Mouse (Mus musculus): ENCODE data around the gene Sco2. TPM values are rescaled to one million over a fixed set of nuclear protein-coding genes. Genes with fewer than 3 reads are reported as not detected.

Gene Sco2
- polyA plus RNA-seq, 1 experiment from 2014 or later = 6.0 TPM

- Histone ChIP-seq H3K9me3 (ENCODE audit: control insufficient read depth, low read length) (no peaks in the 10 kb centered on the region), H3K27ac (ENCODE audit: low read depth, low read length) (no peak overlapping the region), H3K4me1 (ENCODE audit: control insufficient read depth, insufficient read depth, low read length) (no peaks in the 10 kb centered on the region), H3K36me3 (ENCODE audit: control insufficient read depth, insufficient read depth, low read length) (no peaks in the 10 kb centered on the region), H3K4me3 (ENCODE audit: low read depth, low read length) (no peak overlapping the region), H3K9ac (ENCODE audit: low read length) (no peak overlapping the region), H3K4me2 (no peak overlapping the region), H3K27me3 (ENCODE audit: control insufficient read depth, insufficient read depth, low read length) (no peaks in the 10 kb centered on the region)
- WGBS = 92% methylated on average over 4 of the region's 4 CpGs
- DNase-seq (ENCODE audit: low spot score, missing footprints) (no peak), ATAC-seq (ENCODE audit: low FRiP score) (no peak)
These were observed 23.2 kb upstream of the Sco2 start for GRCm38 (mm10) chr15:89396883-89397282.

GRCm38 (mm10) chr15:89390081-89390480 lies 16.4 kb upstream of the Sco2 start:
- H3K27me3 ChIP-seq (ENCODE audit: control insufficient read depth, insufficient read depth, low read length) = no peaks in the 10 kb centered on the region
- no peaks in the 10 kb centered on the region for H3K4me1 ChIP-seq (ENCODE audit: control insufficient read depth, insufficient read depth, low read length)
- no peak overlapping the region for H3K9ac ChIP-seq (ENCODE audit: low read length)
- H3K27ac ChIP-seq (ENCODE audit: low read depth, low read length) = no peak overlapping the region
- no peak overlapping the region for H3K4me3 ChIP-seq (ENCODE audit: low read depth, low read length)
- ATAC-seq (ENCODE audit: low FRiP score) (no peak), DNase-seq (ENCODE audit: low spot score, missing footprints) (no peak)
- H3K9me3 ChIP-seq (ENCODE audit: control insufficient read depth, low read length) = no peaks in the 10 kb centered on the region
- H3K36me3 ChIP-seq (ENCODE audit: control insufficient read depth, insufficient read depth, low read length) = no peaks in the 10 kb centered on the region
- 93% methylated on average over 10 of the region's 10 CpGs for WGBS
- H3K4me2 ChIP-seq = no peak overlapping the region

GRCm38 (mm10) chr15:89387127-89387526 lies 13.5 kb upstream of the Sco2 start:
- DNase-seq (ENCODE audit: low spot score, missing footprints) = no peak
- H3K4me2 ChIP-seq = no peak overlapping the region
- WGBS = 47% methylated on average over 12 of the region's 12 CpGs
- H3K4me3 ChIP-seq (ENCODE audit: low read depth, low read length) = no peak overlapping the region
- no peaks in the 10 kb centered on the region for H3K4me1 ChIP-seq (ENCODE audit: control insufficient read depth, insufficient read depth, low read length)
- H3K36me3 ChIP-seq (ENCODE audit: control insufficient read depth, insufficient read depth, low read length) = no peaks in the 10 kb centered on the region
- no peak overlapping the region for H3K9ac ChIP-seq (ENCODE audit: low read length)
- H3K9me3 ChIP-seq (ENCODE audit: control insufficient read depth, low read length) = no peaks in the 10 kb centered on the region
- H3K27me3 ChIP-seq (ENCODE audit: control insufficient read depth, insufficient read depth, low read length) = no peaks in the 10 kb centered on the region
- no peak overlapping the region for H3K27ac ChIP-seq (ENCODE audit: low read depth, low read length)
- no peak for ATAC-seq (ENCODE audit: low FRiP score)

GRCm38 (mm10) chr15:89384617-89385016 lies 11.0 kb upstream of the Sco2 start, which contains the start of gene Klhdc7b:
TSS of gene Klhdc7b (plus strand) at chr15:89384917.
- ATAC-seq (ENCODE audit: low FRiP score) (no peak), DNase-seq (ENCODE audit: low spot score, missing footprints) (peak; percentile 60)
- no peak within 1 kb of the TSS for H3K9ac ChIP-seq (ENCODE audit: low read length)
- WGBS = 92% methylated on average over 7 of the region's 7 CpGs
- H3K4me1 ChIP-seq (ENCODE audit: control insufficient read depth, insufficient read depth, low read length) = no peaks in the 10 kb centered on the region
- no peaks in the 10 kb centered on the region for H3K36me3 ChIP-seq (ENCODE audit: control insufficient read depth, insufficient read depth, low read length)
- no peak within 1 kb of the TSS for H3K4me2 ChIP-seq
- no peaks in the 10 kb centered on the region for H3K9me3 ChIP-seq (ENCODE audit: control insufficient read depth, low read length)
- H3K27me3 ChIP-seq (ENCODE audit: control insufficient read depth, insufficient read depth, low read length) = peaks cover 7% of the 10 kb centered on the region
- H3K27ac ChIP-seq (ENCODE audit: low read depth, low read length) = no peak within 1 kb of the TSS
- H3K4me3 ChIP-seq (ENCODE audit: low read depth, low read length) = no peak within 1 kb of the TSS

GRCm38 (mm10) chr15:89379429-89379828 lies 5.8 kb upstream of the Sco2 start:
- no peak for DNase-seq (ENCODE audit: low spot score, missing footprints)
- Histone ChIP-seq H3K4me3 (ENCODE audit: low read depth, low read length) (peak overlapping the region; percentile 33; the same call in 1 of the 2 replicates), H3K4me2 (peak overlapping the region; percentile 70), H3K4me1 (ENCODE audit: control insufficient read depth, insufficient read depth, low read length) (peaks cover 13% of the 10 kb centered on the region), H3K9me3 (ENCODE audit: control insufficient read depth, low read length) (no peaks in the 10 kb centered on the region), H3K36me3 (ENCODE audit: control insufficient read depth, insufficient read depth, low read length) (no peaks in the 10 kb centered on the region), H3K27me3 (ENCODE audit: control insufficient read depth, insufficient read depth, low read length) (peaks cover 44% of the 10 kb centered on the region), H3K9ac (ENCODE audit: low read length) (peak overlapping the region; percentile 47), H3K27ac (ENCODE audit: low read depth, low read length) (no peak overlapping the region)
- no peak for ATAC-seq (ENCODE audit: low FRiP score)
- WGBS = 12% methylated on average over 10 of the region's 10 CpGs

- H3K27me3 ChIP-seq (ENCODE audit: control insufficient read depth, insufficient read depth, low read length) = peaks cover 44% of the 10 kb centered on the region
- 1% methylated on average over 33 of the region's 33 CpGs for WGBS
- peak within 1 kb of the TSS; percentile 47 for H3K9ac ChIP-seq (ENCODE audit: low read length)
- ATAC-seq (ENCODE audit: low FRiP score) = 0 out of 2 replicates have a peak, but pooled peaks have one; percentile 22
- H3K9me3 ChIP-seq (ENCODE audit: control insufficient read depth, low read length) = no peaks in the 10 kb centered on the region
- peaks cover 13% of the 10 kb centered on the region for H3K4me1 ChIP-seq (ENCODE audit: control insufficient read depth, insufficient read depth, low read length)
- peak within 1 kb of the TSS; percentile 33 for H3K4me3 ChIP-seq (ENCODE audit: low read depth, low read length)
- H3K36me3 ChIP-seq (ENCODE audit: control insufficient read depth, insufficient read depth, low read length) = no peaks in the 10 kb centered on the region
- H3K27ac ChIP-seq (ENCODE audit: low read depth, low read length) = no peak within 1 kb of the TSS
- peak within 1 kb of the TSS; percentile 70 for H3K4me2 ChIP-seq
- DNase-seq (ENCODE audit: low spot score, missing footprints) = peak; percentile 94
These were observed 5.3 kb upstream of the Sco2 start, which contains the start of gene Odf3b for GRCm38 (mm10) chr15:89378831-89379401. TSS of gene Odf3b (minus strand) at chr15:89379282.

GRCm38 (mm10) chr15:89377938-89378828 lies 4.5 kb upstream of the Sco2 start:
- H3K27me3 ChIP-seq (ENCODE audit: control insufficient read depth, insufficient read depth, low read length) = peaks cover 44% of the 10 kb centered on the region
- H3K4me1 ChIP-seq (ENCODE audit: control insufficient read depth, insufficient read depth, low read length) = peaks cover 15% of the 10 kb centered on the region
- peak overlapping the region; percentile 33 for H3K4me3 ChIP-seq (ENCODE audit: low read depth, low read length)
- H3K9ac ChIP-seq (ENCODE audit: low read length) = peak overlapping the region; percentile 47
- H3K4me2 ChIP-seq = peak overlapping the region; percentile 70
- DNase-seq (ENCODE audit: low spot score, missing footprints) (peak; percentile 91), ATAC-seq (ENCODE audit: low FRiP score) (no peak)
- H3K27ac ChIP-seq (ENCODE audit: low read depth, low read length) = no peak overlapping the region
- no peaks in the 10 kb centered on the region for H3K9me3 ChIP-seq (ENCODE audit: control insufficient read depth, low read length)
- 10% methylated on average over 46 of the region's 46 CpGs for WGBS
- no peaks in the 10 kb centered on the region for H3K36me3 ChIP-seq (ENCODE audit: control insufficient read depth, insufficient read depth, low read length)

GRCm38 (mm10) chr15:89377362-89377761 lies 3.7 kb upstream of the Sco2 start:
- no peak overlapping the region for H3K4me3 ChIP-seq (ENCODE audit: low read depth, low read length)
- no peak overlapping the region for H3K27ac ChIP-seq (ENCODE audit: low read depth, low read length)
- H3K4me1 ChIP-seq (ENCODE audit: control insufficient read depth, insufficient read depth, low read length) = peaks cover 21% of the 10 kb centered on the region
- no peak for ATAC-seq (ENCODE audit: low FRiP score)
- no peak overlapping the region for H3K4me2 ChIP-seq
- 6% methylated on average over 18 of the region's 18 CpGs for WGBS
- no peak overlapping the region for H3K9ac ChIP-seq (ENCODE audit: low read length)
- H3K27me3 ChIP-seq (ENCODE audit: control insufficient read depth, insufficient read depth, low read length) = peaks cover 44% of the 10 kb centered on the region
- no peaks in the 10 kb centered on the region for H3K9me3 ChIP-seq (ENCODE audit: control insufficient read depth, low read length)
- no peak for DNase-seq (ENCODE audit: low spot score, missing footprints)
- H3K36me3 ChIP-seq (ENCODE audit: control insufficient read depth, insufficient read depth, low read length) = no peaks in the 10 kb centered on the region

- H3K27ac ChIP-seq (ENCODE audit: low read depth, low read length) = no peak within 1 kb of the TSS
- peaks cover 2% of the 10 kb centered on the region; the same call in 1 of the 2 replicates for H3K36me3 ChIP-seq (ENCODE audit: control insufficient read depth, insufficient read depth, low read length)
- no peak within 1 kb of the TSS for H3K4me3 ChIP-seq (ENCODE audit: low read depth, low read length)
- peaks cover 21% of the 10 kb centered on the region for H3K4me1 ChIP-seq (ENCODE audit: control insufficient read depth, insufficient read depth, low read length)
- WGBS = 19% methylated on average over 16 of the region's 16 CpGs
- peaks cover 44% of the 10 kb centered on the region for H3K27me3 ChIP-seq (ENCODE audit: control insufficient read depth, insufficient read depth, low read length)
- no peaks in the 10 kb centered on the region for H3K9me3 ChIP-seq (ENCODE audit: control insufficient read depth, low read length)
- DNase-seq (ENCODE audit: low spot score, missing footprints) (peak; percentile 86), ATAC-seq (ENCODE audit: low FRiP score) (no peak)
- no peak within 1 kb of the TSS for H3K9ac ChIP-seq (ENCODE audit: low read length)
- no peak within 1 kb of the TSS for H3K4me2 ChIP-seq
These were observed 3.3 kb upstream of the Sco2 start, which contains the start of gene Tymp for GRCm38 (mm10) chr15:89376957-89377356. TSS of gene Tymp (minus strand) at chr15:89377039.
